ENCODE assay signal across 21 mouse cellular contexts in genomic region chr4:152902851-152903250, GRCm38 (mm10).
DNase-seq lines count a peak whose midpoint lies in the region; ATAC-seq lines count a peak whose summit lies in the region.
"Had no signal": no experiment of that assay in that cellular context is flagged by ENCODE, and none has a peak within 500 bp of the region (broad histone marks: within the 10 kb centered on the region; RNA-seq: fewer than 3 reads in every experiment).

No protein-coding gene starts in this region.

- no peak overlapping the region for H3K9ac ChIP-seq in midbrain, embryonic 11.5 days (ENCODE audit: low read length)
- no peak overlapping the region for H3K9ac ChIP-seq in hindbrain, embryonic 14.5 days
- no peak overlapping the region for H3K9ac ChIP-seq in midbrain, embryonic 15.5 days
- H3K9ac ChIP-seq: embryonic facial prominence, embryonic 12.5 days; forebrain, embryonic 12.5 days; neural tube, embryonic 12.5 days had no signal

- H3K4me1 ChIP-seq in midbrain, embryonic 10.5 days: peaks cover 29% of the 10 kb centered on the region
- H3K4me1 ChIP-seq in midbrain, embryonic 11.5 days (ENCODE audit: control insufficient read depth, insufficient read depth, low read length): no peaks in the 10 kb centered on the region
- no peaks in the 10 kb centered on the region; the same call in none of the 2 replicates for H3K4me1 ChIP-seq in hindbrain, embryonic 14.5 days (replicated peaks; ENCODE audit: control insufficient read depth, insufficient read depth, low read length)
- peaks cover 12% of the 10 kb centered on the region for H3K4me1 ChIP-seq in midbrain, embryonic 15.5 days
- H3K4me1 ChIP-seq: embryonic facial prominence, embryonic 12.5 days; neural tube, embryonic 12.5 days had no signal

- WGBS in midbrain, embryonic 10.5 days: 66% methylated on average over 11 of the region's 11 CpGs
- WGBS in midbrain, embryonic 11.5 days: 61% methylated on average over 11 of the region's 11 CpGs
- WGBS in hindbrain, embryonic 14.5 days: 55% methylated on average over 11 of the region's 11 CpGs
- WGBS in midbrain, embryonic 15.5 days: 50% methylated on average over 11 of the region's 11 CpGs

- no peaks in the 10 kb centered on the region for H3K9me3 ChIP-seq in midbrain, embryonic 10.5 days (replicated peaks)
- no peaks in the 10 kb centered on the region for H3K9me3 ChIP-seq in midbrain, embryonic 11.5 days (ENCODE audit: control insufficient read depth, low read length)
- no peaks in the 10 kb centered on the region for H3K9me3 ChIP-seq in hindbrain, embryonic 14.5 days (ENCODE audit: control insufficient read depth, low read length)
- no peaks in the 10 kb centered on the region for H3K9me3 ChIP-seq in midbrain, embryonic 15.5 days
- H3K9me3 ChIP-seq: embryonic facial prominence, embryonic 12.5 days; forebrain, embryonic 12.5 days; neural tube, embryonic 12.5 days had no signal

- no peak overlapping the region for H3K4me3 ChIP-seq in midbrain, embryonic 10.5 days
- H3K4me3 ChIP-seq in midbrain, embryonic 11.5 days (ENCODE audit: low read depth, low read length): no peak overlapping the region
- no peak overlapping the region for H3K4me3 ChIP-seq in hindbrain, embryonic 14.5 days (replicated peaks; ENCODE audit: low read length)
- H3K4me3 ChIP-seq in midbrain, embryonic 15.5 days: no peak overlapping the region
- H3K4me3 ChIP-seq: embryonic facial prominence, embryonic 12.5 days; erythroblast, embryonic 14.5 days; forebrain, embryonic 12.5 days; neural tube, embryonic 12.5 days had no signal

- ATAC-seq in midbrain, embryonic 11.5 days (ENCODE audit: low FRiP score): no peak
- no peak for ATAC-seq in hindbrain, embryonic 14.5 days (ENCODE audit: low FRiP score)
- no peak for ATAC-seq in midbrain, embryonic 15.5 days (replicated peaks)
- ATAC-seq in erythroblast, adult 5-6 weeks (replicated peaks; ENCODE audit: low FRiP score, poor library complexity, severe bottlenecking): no peak
- ATAC-seq: inflammation-experienced regulatory T-cells, adult 6 months; Patski had no signal

- no peak for DNase-seq in midbrain, embryonic 10.5 days (ENCODE audit: low spot score)
- no peak for DNase-seq in midbrain, embryonic 11.5 days (ENCODE audit: low spot score, missing footprints)
- DNase-seq in hindbrain, embryonic 14.5 days (ENCODE audit: low spot score): peak; percentile 41
- no peak for DNase-seq in thymus, postnatal 4 days
- DNase-seq in kidney, postnatal 10 days: no peak
- DNase-seq: B cell, adult 2 months; cerebellum, adult 11-12 months; cerebellum, postnatal 25 days; gastrocnemius, postnatal 36 days; kidney, adult 2 months had no signal

- no peaks in the 10 kb centered on the region for H3K36me3 ChIP-seq in midbrain, embryonic 10.5 days
- no peaks in the 10 kb centered on the region for H3K36me3 ChIP-seq in midbrain, embryonic 11.5 days (ENCODE audit: control insufficient read depth, insufficient read depth, low read length)
- no peaks in the 10 kb centered on the region for H3K36me3 ChIP-seq in hindbrain, embryonic 14.5 days (replicated peaks; ENCODE audit: control insufficient read depth, insufficient read depth)
- H3K36me3 ChIP-seq in midbrain, embryonic 15.5 days (replicated peaks): no peaks in the 10 kb centered on the region
- H3K36me3 ChIP-seq: embryonic facial prominence, embryonic 12.5 days; forebrain, embryonic 12.5 days; G1E; neural tube, embryonic 12.5 days had no signal

- 0 out of 2 replicates have a peak overlapping the region, but pooled peaks have one; percentile 46 for H3K27ac ChIP-seq in midbrain, embryonic 10.5 days (replicated peaks)
- H3K27ac ChIP-seq in midbrain, embryonic 11.5 days (ENCODE audit: low read depth, low read length): no peak overlapping the region
- H3K27ac ChIP-seq in hindbrain, embryonic 14.5 days: peak overlapping the region; percentile 51; the same call in 1 of the 2 replicates
- H3K27ac ChIP-seq in midbrain, embryonic 15.5 days: 0 out of 2 replicates have a peak overlapping the region, but pooled peaks have one; percentile 3
- H3K27ac ChIP-seq: embryonic facial prominence, embryonic 12.5 days; forebrain, embryonic 12.5 days; kidney, postnatal 0 days; neural tube, embryonic 12.5 days had no signal

- no peaks in the 10 kb centered on the region for H3K27me3 ChIP-seq in midbrain, embryonic 10.5 days (ENCODE audit: low read depth, poor library complexity, severe bottlenecking)
- no peaks in the 10 kb centered on the region for H3K27me3 ChIP-seq in midbrain, embryonic 11.5 days (ENCODE audit: control insufficient read depth, insufficient read depth, low read length)
- no peaks in the 10 kb centered on the region for H3K27me3 ChIP-seq in hindbrain, embryonic 14.5 days (ENCODE audit: control insufficient read depth, insufficient read depth, low read length)
- no peaks in the 10 kb centered on the region for H3K27me3 ChIP-seq in midbrain, embryonic 15.5 days (replicated peaks)
- H3K27me3 ChIP-seq: CH12.LX; embryonic facial prominence, embryonic 12.5 days; neural tube, embryonic 12.5 days; Patski had no signal

- H3K4me2 ChIP-seq in midbrain, embryonic 11.5 days: no peak overlapping the region
- H3K4me2 ChIP-seq in hindbrain, embryonic 14.5 days (replicated peaks): no peak overlapping the region
- H3K4me2 ChIP-seq in midbrain, embryonic 15.5 days: no peak overlapping the region
- H3K4me2 ChIP-seq: embryonic facial prominence, embryonic 12.5 days; forebrain, embryonic 12.5 days; neural tube, embryonic 12.5 days had no signal
